Mouse (Mus musculus): ENCODE results near the gene Dkk3. TPM values are rescaled to one million over a fixed set of nuclear protein-coding genes. Genes with fewer than 3 reads are reported as not detected.
"Not testable (repeated sequence)": the region's sequence is repeated elsewhere in the genome, so short reads cannot be mapped to it uniquely, and the experiment has no call there.

Gene Dkk3
- polyA plus RNA-seq, 1 experiment from 2014 or later, result 2.5 TPM

DNA sequence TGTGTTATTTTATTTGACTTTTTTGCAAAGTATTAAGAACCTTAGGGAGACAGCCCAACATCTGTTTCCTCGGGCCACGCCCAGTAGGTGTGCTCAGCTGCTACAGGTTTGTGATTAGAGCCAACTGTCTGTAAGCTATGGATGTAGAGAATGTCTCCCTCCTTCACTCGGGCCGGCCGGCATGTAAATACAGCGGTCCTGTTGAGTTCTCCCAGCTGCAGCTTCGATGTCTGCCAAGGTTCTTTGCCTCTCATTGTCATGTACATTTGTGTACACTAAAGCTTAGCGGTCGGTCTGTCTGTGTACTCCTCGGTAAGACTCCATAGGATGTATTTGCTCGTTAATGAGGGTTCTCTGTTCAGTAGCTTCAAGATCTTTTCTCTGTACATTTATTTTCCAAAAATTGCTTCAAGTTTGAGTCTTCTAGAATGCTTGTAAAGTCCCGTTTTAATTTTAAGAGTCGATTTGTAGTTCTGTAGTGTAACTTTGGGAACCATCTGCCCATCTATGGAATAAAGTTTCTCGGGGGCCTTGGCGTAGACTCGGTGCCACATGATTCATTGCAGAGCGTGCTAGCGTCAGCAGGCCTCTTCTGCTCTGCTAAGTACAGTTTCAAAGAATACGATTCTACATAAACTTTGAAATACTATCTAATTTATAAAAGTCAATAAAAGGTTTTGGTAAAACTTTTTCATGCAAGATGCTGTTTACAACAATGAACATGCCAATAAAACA is 48.1 kb downstream of the Dkk3 start:
- Histone ChIP-seq H3K4me1 (replicated peaks) (peaks cover 4% of the 10 kb centered on the region; the same call in 1 of the 2 replicates), H3K36me3 (replicated peaks) (peaks cover 53% of the 10 kb centered on the region), H3K9ac (no peak overlapping the region), H3K27ac (replicated peaks) (no peak overlapping the region), H3K9me3 (replicated peaks) (no peaks in the 10 kb centered on the region), H3K4me3 (replicated peaks) (no peak overlapping the region), H3K27me3 (no peaks in the 10 kb centered on the region), H3K4me2 (no peak overlapping the region)
- 83% methylated on average over 19 of the region's 19 CpGs for WGBS (ENCODE audit: insufficient replicate concordance)
- ATAC-seq (ENCODE audit: insufficient read depth), result no peak

DNA sequence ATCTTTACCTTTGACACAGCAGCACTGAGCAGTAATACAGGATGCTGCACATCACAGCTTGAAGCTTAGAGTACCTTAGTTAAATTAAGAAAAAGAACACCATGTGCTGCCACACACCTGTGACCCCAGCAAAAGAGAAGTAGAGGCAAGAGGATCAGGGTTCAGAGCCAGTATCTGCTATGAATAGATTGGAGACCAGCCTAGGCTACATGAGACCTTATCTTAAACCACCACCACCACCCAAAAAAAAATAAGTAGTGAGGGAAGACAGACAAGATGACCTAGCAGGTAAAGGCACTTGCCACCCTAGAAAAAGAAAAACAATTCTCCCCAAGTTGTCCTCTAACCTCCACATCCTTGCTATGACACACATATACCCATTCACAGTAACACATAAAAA is 50.1 kb downstream of the Dkk3 start:
- Histone ChIP-seq H3K4me1 (replicated peaks) (peaks cover 4% of the 10 kb centered on the region; the same call in 1 of the 2 replicates), H3K4me3 (replicated peaks) (no peak overlapping the region), H3K4me2 (no peak overlapping the region), H3K36me3 (replicated peaks) (peaks cover 71% of the 10 kb centered on the region), H3K27ac (replicated peaks) (no peak overlapping the region), H3K9ac (no peak overlapping the region), H3K27me3 (no peaks in the 10 kb centered on the region), H3K9me3 (replicated peaks) (no peaks in the 10 kb centered on the region)
- ATAC-seq (ENCODE audit: insufficient read depth), result peak; percentile 34; the same call in 1 of the 2 replicates

DNA sequence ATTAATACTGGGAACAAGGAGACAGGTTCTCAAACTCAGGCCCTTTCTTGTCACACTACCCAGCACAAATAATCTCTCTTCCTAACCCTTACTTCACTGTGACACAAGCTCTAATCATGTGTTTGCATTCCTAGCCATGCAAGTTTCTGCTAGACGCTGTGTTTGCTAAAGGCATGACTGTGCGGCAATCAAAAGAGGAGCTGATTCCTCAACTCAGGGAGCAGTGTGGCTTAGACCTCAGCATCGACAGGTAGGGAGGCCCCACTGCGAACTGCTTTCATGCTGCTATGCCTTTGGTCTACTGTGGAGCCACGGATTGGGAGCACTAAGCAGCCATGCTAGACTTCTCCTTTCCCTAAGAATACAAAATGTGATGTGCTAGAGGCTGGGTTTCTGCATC is 55.0 kb downstream of the Dkk3 start:
- H3K27me3 ChIP-seq, result no peaks in the 10 kb centered on the region
- H3K9me3 ChIP-seq (replicated peaks), result no peaks in the 10 kb centered on the region
- no peak for ATAC-seq (ENCODE audit: insufficient read depth)
- WGBS (ENCODE audit: insufficient replicate concordance), result 67% methylated on average over 5 of the region's 5 CpGs
- peaks cover 72% of the 10 kb centered on the region for H3K36me3 ChIP-seq (replicated peaks)
- peaks cover 4% of the 10 kb centered on the region; the same call in 1 of the 2 replicates for H3K4me1 ChIP-seq (replicated peaks)
- no peak overlapping the region for H3K4me3 ChIP-seq (replicated peaks)
- no peak overlapping the region for H3K4me2 ChIP-seq
- no peak overlapping the region for H3K27ac ChIP-seq (replicated peaks)
- H3K9ac ChIP-seq, result no peak overlapping the region

DNA sequence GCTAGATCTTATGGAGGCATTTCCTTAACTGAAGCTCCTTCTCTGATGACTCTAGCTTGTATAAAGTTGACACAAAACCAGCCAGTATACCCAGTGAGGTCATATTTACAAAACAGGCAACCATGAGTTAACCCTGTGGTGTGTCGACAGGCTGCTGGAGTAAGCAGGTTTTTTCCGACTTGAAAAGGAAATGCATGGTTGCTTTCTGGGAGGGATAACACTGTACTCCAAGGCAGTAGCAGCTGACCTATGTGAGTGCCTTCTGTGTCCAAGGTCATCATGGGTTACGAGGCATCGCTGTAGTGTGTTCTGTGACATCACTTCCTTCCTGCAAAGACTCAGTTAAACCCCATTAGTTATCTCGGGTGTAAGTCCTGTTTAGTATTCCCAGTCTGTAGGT is 55.9 kb downstream of the Dkk3 start:
- H3K9ac ChIP-seq, result no peak overlapping the region
- H3K4me1 ChIP-seq (replicated peaks), result no peaks in the 10 kb centered on the region
- H3K36me3 ChIP-seq (replicated peaks), result peaks cover 74% of the 10 kb centered on the region
- WGBS (ENCODE audit: insufficient replicate concordance), result 52% methylated on average over 5 of the region's 5 CpGs
- H3K27me3 ChIP-seq, result no peaks in the 10 kb centered on the region
- no peak overlapping the region for H3K4me3 ChIP-seq (replicated peaks)
- H3K4me2 ChIP-seq, result no peak overlapping the region
- H3K27ac ChIP-seq (replicated peaks), result no peak overlapping the region
- H3K9me3 ChIP-seq (replicated peaks), result no peaks in the 10 kb centered on the region
- no peak for ATAC-seq (ENCODE audit: insufficient read depth)

DNA sequence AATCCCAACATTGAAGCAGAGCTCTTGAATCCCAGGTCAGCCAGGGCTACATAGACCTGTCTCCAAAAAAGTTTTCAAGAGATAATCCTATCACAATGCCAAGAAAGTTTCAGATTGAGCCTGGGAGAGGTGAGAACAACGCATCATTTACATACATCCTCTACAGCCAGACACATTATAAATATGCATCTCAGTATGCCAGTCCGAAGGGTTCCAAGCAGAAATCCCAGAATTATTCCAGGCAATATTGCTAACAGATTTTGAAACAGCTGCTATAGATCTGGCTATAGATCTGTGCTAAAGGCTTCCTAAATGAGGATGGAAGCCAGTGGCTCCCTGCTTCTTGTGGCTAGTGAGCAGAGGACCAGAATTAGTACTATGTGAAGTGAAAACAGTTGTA is 58.0 kb downstream of the Dkk3 start:
- H3K36me3 ChIP-seq (replicated peaks), result peaks cover 73% of the 10 kb centered on the region
- WGBS (ENCODE audit: insufficient replicate concordance), result 87% methylated on average over 2 of the region's 2 CpGs

DNA sequence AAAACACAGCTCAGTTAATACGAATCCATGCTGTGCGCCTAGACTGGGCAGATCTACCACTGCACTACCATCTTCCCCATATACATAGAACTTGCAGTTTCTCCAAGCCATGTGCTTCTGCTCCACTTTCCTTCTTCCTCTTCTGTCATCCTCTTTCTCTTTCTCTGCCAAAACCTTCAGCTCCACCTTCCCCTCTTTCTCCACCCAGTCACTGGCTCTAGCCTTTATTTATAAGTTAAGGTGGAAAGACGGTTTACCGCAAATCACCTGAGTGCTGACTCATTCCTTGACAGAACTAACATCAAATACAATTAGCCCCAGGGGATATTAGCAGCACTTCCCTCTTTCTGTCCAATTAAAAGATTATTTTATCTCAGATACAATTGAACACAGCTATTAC is 63.9 kb downstream of the Dkk3 start:
- not testable (repeated sequence) for H3K9me3 ChIP-seq (replicated peaks); H3K27me3 ChIP-seq; H3K27ac ChIP-seq (replicated peaks); H3K4me2 ChIP-seq; H3K4me3 ChIP-seq (replicated peaks); H3K4me1 ChIP-seq (replicated peaks); H3K9ac ChIP-seq; ATAC-seq (ENCODE audit: insufficient read depth)
- H3K36me3 ChIP-seq (replicated peaks), result peaks cover 80% of the 10 kb centered on the region
- WGBS (ENCODE audit: insufficient replicate concordance), result 76% methylated on average over 4 of the region's 4 CpGs

More for the DNA sequence above, 58.0 kb downstream of the Dkk3 start:
- H3K4me2 ChIP-seq, result no peak overlapping the region
- H3K27me3 ChIP-seq, result no peaks in the 10 kb centered on the region
- no peaks in the 10 kb centered on the region for H3K4me1 ChIP-seq (replicated peaks)
- no peak for ATAC-seq (ENCODE audit: insufficient read depth)
- H3K9me3 ChIP-seq (replicated peaks), result no peaks in the 10 kb centered on the region
- no peak overlapping the region for H3K27ac ChIP-seq (replicated peaks)
- no peak overlapping the region for H3K4me3 ChIP-seq (replicated peaks)
- H3K9ac ChIP-seq, result no peak overlapping the region

DNA sequence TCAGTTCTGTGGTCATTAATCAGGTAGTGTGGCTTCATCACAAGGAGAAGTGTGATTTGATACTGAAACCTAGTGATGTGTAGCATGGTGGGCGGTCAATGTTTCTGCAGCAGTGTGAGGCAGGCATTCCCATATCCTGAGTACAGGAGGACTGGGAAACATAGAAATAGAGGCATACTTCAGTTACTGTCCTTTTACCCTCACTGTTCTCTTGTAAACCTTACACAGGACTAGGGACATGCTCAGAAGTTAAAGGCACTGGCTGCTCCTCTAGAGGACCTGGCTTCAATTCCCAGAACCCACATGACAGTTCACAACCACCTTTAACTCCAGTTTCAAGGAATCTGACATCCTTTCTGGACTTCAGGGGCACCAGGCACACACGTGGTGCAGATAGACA is 72.7 kb downstream of the Dkk3 start:
- Histone ChIP-seq H3K27ac (replicated peaks) (no peak overlapping the region), H3K9me3 (replicated peaks) (no peaks in the 10 kb centered on the region), H3K36me3 (replicated peaks) (peaks cover 64% of the 10 kb centered on the region), H3K4me3 (replicated peaks) (no peak overlapping the region), H3K27me3 (no peaks in the 10 kb centered on the region), H3K4me1 (replicated peaks) (no peaks in the 10 kb centered on the region), H3K9ac (no peak overlapping the region), H3K4me2 (no peak overlapping the region)
- ATAC-seq (ENCODE audit: insufficient read depth), result no peak
- 80% methylated on average over 2 of the region's 2 CpGs for WGBS (ENCODE audit: insufficient replicate concordance)

DNA sequence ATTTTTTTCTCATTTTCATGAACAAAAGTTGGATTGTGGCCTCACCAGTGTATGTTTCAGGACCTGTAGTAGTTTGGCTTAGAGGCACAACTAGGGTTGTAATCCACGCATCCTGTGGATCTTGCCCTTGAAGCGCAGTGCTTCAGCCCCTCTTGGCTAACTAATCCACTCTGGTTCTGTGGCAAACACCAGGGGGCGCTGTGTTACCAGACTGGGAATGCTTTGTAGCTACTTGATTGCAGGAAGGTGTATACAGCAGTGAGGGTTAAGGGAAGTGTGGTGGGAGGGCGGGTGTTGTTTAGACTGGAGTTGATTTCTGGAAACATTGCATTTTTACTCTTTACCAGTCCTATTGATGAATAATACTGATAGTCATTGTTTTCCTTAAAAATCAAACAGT is 73.8 kb downstream of the Dkk3 start:
- no peaks in the 10 kb centered on the region for H3K9me3 ChIP-seq (replicated peaks)
- no peak overlapping the region for H3K4me2 ChIP-seq
- H3K27me3 ChIP-seq, result no peaks in the 10 kb centered on the region
- H3K9ac ChIP-seq, result no peak overlapping the region
- no peaks in the 10 kb centered on the region for H3K4me1 ChIP-seq (replicated peaks)
- no peak for ATAC-seq (ENCODE audit: insufficient read depth)
- peaks cover 59% of the 10 kb centered on the region for H3K36me3 ChIP-seq (replicated peaks)
- H3K4me3 ChIP-seq (replicated peaks), result no peak overlapping the region
- WGBS (ENCODE audit: insufficient replicate concordance), result 43% methylated on average over 4 of the region's 4 CpGs
- no peak overlapping the region for H3K27ac ChIP-seq (replicated peaks)

DNA sequence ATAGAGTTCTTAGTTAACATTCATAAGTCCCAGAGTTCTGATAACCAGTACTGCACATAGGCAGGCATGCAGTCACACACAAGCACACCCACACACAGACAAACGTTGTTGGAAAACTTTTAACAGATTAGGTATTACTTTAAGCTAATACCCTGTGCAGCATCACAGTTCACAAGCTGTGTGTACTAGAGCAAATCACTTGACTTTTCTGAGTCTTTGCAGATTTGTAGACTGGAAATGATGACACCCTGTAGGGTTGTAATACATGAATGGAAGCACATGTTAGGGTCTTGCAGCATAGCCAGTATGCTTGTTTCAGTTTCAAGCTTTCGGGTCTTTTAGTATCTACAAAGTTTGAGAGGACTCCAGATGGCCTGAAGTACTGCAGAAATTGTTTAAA is 74.6 kb downstream of the Dkk3 start:
- WGBS (ENCODE audit: insufficient replicate concordance), result 59% methylated on average over 2 of the region's 2 CpGs
- Histone ChIP-seq H3K36me3 (replicated peaks) (peaks cover 54% of the 10 kb centered on the region), H3K4me3 (replicated peaks) (no peak overlapping the region), H3K4me2 (no peak overlapping the region), H3K27me3 (no peaks in the 10 kb centered on the region), H3K27ac (replicated peaks) (no peak overlapping the region), H3K9me3 (replicated peaks) (no peaks in the 10 kb centered on the region), H3K9ac (no peak overlapping the region), H3K4me1 (replicated peaks) (no peaks in the 10 kb centered on the region)
- ATAC-seq (ENCODE audit: insufficient read depth), result no peak

DNA sequence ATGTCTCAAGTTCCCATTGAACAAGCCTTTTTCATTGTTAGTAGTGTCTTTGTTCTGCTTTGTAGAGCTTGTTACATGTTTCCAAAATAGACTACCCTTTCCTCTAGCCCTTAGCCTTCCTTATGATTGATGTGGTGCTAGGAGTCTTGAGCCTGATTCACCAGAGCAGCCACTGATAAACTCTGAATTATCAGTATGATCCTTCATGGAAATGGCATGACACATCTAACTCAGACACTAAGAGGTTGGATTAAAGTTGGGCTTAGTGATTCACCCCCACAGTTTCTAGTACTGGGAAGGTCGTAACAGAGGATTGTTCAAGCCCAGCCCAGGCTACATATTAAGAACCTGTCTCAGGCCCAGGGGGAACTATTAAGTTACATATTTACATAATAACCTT is 76.2 kb downstream of the Dkk3 start:
- no peak overlapping the region for H3K4me2 ChIP-seq
- H3K36me3 ChIP-seq (replicated peaks), result peaks cover 56% of the 10 kb centered on the region
- H3K4me1 ChIP-seq (replicated peaks), result no peaks in the 10 kb centered on the region
- H3K4me3 ChIP-seq (replicated peaks), result no peak overlapping the region
- H3K9me3 ChIP-seq (replicated peaks), result no peaks in the 10 kb centered on the region
- H3K27me3 ChIP-seq, result no peaks in the 10 kb centered on the region
- no peak for ATAC-seq (ENCODE audit: insufficient read depth)
- H3K27ac ChIP-seq (replicated peaks), result no peak overlapping the region
- 76% methylated on average over 1 of the region's 1 CpGs for WGBS (ENCODE audit: insufficient replicate concordance)
- no peak overlapping the region for H3K9ac ChIP-seq

DNA sequence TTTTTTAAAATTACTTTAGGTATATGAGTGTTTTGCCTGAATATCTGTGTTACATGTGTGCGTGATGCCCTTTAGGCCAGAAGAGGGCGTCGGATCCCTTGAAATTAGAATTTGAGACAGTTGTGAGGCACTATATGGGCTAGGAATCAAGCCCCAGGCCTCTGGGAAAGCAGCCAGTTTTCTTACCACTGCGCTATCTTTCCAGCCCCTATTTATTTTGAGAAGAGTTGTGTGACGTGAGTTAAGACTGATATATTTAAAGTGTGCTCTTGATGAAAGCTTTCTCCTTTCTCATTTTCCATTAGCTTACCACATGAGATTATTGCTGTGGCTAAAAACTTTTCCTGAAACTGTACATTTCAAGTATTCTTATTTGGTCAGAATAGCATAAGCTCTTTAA is 84.0 kb downstream of the Dkk3 start:
- peaks cover 40% of the 10 kb centered on the region for H3K36me3 ChIP-seq (replicated peaks)
- H3K9me3 ChIP-seq (replicated peaks), result no peaks in the 10 kb centered on the region
- H3K4me3 ChIP-seq (replicated peaks), result no peak overlapping the region
- ATAC-seq (ENCODE audit: insufficient read depth), result no peak
- H3K9ac ChIP-seq, result no peak overlapping the region
- H3K4me2 ChIP-seq, result no peak overlapping the region
- WGBS (ENCODE audit: insufficient replicate concordance), result 80% methylated on average over 5 of the region's 5 CpGs
- no peak overlapping the region for H3K27ac ChIP-seq (replicated peaks)
- H3K27me3 ChIP-seq, result no peaks in the 10 kb centered on the region
- H3K4me1 ChIP-seq (replicated peaks), result no peaks in the 10 kb centered on the region
